Mouse (Mus musculus) kidney, postnatal 4 days (tissue): ENCODE measurements around the gene Vmn1r188.
A peak's percentile ranks its signal among the peaks of the same experiment; 100 is the strongest.
"Not testable (repeated sequence)": the region's sequence is repeated elsewhere in the genome, so short reads cannot be mapped to it uniquely, and the experiment has no call there.

Experiments
- DNase-seq, 2 experiments: peaks; one replicate each; pipeline ENCODE4 v3.0.0; 2021; ENCODE audit warnings: mixed read lengths in 2 of 2

The Vmn1r188 gene

DNA sequence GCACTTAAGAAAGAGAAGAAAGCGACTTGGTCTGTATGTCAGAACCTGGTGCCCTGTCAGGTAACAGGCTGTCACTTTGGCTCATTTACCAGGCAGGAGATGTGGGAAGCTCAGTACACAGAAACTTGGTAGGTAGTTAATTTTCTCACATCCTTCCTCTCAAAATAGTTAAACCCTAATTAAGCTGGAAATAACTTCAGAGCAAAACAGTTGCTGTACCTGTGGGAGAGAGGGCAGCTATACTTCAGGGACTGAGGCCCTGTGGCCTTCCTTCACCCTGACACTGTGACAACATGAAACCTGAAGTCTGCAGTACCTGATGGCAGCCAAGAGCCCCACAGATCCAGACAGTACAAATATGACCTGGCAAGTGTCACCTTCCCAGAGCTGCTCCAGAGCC is at the start of gene Vmn1r188:
Gene Vmn1r188 (plus strand): TSS at position 301 of the 400 bp plus-strand sequence.
- DNase-seq: not testable (repeated sequence)

DNA sequence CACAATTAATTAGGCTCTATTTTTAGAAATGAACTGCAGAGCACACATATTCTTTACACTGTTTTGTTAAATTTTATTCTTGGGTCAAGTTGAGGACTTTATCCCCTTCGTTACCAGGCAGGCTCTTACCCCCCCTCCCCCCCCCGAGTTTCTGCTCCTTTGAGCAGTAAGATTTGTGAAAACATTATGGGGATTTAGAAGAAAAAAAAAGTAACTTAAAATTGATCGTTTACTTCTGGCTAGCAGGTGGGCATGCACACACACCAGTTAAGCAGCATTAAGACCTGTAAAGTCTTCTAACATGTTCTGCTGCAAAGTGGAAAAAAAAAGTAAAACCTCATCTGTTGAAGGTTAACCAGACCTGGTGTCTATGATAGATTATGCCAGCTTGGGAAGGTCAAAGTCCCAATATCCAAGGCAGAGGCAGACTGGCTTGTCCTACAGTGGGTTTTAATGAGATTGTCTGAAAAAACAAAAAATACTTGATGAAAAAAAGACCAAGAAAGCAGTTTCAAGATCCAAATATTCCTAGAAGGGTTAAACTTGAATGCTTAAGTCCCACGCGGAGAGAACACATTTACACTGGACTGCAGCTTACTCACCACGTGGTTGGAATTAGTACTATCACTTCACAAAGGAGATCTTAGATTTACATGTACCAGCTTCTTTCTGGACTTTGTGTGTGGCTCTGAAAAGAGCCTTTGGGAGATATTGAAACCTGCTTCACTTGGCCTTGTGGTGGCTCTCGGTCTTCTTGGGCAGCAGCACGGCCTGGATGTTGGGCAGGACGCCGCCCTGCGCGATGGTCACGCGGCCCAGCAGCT is 49.6 kb upstream of the Vmn1r188 start:
- DNase-seq: peak in 1 of 2 experiments; percentile 43

DNA sequence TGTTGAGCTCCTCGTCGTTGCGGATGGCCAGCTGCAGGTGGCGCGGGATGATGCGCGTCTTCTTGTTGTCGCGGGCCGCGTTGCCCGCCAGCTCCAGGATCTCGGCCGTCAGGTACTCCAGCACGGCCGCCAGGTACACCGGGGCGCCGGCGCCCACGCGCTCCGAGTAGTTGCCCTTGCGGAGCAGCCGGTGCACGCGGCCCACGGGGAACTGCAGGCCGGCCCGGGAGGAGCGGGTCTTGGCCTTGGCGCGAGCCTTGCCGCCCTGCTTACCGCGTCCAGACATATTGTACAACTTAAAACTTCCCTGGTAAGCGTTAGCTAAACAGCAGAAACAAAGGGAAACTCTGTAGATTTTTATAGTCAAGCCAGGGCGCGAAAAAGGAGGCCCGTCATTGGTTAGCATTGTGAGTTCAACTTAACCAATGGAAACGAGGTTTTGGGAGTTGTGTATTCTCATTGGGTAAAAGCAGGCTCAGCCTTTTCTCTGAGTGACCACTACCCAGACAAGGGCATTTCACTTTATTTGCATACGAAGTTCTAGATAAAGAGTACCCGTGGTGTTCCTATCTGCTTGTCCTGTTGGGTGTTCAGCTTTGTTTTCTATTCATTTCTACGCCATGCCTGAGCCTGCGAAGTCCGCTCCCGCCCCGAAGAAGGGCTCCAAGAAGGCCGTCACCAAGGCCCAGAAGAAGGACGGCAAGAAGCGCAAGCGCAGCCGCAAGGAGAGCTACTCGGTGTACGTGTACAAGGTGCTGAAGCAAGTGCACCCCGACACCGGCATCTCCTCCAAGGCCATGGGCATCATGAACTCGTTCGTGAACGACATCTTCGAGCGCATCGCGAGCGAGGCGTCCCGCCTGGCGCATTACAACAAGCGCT is 48.7 kb upstream of the Vmn1r188 start, which contains the start of the genes Hist1h2ah and Hist1h2bk:
Gene Hist1h2ah (minus strand): TSS at position 302 of the 882 bp plus-strand sequence.
Gene Hist1h2bk (plus strand): TSS at position 604 of the 882 bp plus-strand sequence.
- peak; percentile 82 to 88 for DNase-seq

DNA sequence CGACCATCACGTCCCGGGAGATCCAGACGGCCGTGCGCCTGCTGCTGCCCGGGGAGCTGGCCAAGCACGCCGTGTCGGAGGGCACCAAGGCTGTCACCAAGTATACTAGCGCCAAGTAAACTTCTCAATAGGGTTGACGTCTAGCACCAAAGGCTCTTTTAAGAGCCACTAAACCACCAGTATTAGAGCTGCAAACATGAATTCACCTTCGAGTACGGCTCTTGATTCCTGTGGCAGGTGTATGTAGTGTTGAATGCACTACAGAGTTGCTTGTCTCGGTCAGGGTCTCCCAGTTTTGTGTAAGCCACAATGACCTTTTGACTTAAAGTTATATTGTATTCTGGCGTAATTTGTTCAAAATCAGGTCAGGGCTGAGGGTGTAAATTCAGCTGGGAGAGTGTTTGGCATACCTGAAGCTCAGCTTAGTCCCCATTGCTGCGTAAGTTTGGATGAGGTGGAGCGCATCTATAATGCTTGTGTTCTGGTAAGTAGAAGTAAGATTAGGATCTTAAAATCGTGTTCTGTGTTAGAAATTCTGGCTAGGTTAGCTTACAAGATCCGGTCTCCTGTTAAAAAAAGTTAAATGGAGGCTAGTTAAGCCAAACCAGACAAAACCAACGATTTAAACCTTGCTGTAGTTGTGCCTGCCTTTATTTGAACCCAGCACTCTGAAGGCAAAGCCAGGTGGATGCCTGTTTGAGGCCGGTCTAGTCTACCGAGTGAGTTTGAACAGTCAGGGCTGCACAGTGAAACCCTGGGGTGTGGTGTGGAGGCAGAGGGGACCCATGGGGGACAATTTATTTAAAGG is 47.9 kb upstream of the Vmn1r188 start:
- DNase-seq: peak in 1 of 2 experiments; percentile 31

DNA sequence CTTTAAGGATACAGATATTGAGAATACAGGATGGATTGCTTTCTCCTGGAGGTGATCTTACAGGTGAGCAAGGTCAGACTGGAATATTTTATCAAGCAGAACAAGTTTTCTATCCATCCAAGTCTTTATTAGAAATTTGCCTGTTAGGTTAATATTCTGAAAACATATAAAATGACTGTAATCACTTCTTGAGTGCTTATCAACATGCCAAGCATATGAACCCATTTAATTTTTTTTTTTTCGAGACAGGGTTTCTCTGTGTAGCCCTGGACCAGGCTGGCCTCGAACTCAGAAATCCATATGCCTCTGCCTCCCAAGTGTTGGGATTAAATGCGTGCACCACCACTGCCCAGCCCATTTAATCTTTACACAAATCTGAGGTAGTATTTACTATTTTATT is 47.3 kb upstream of the Vmn1r188 start:
- no peak for DNase-seq

DNA sequence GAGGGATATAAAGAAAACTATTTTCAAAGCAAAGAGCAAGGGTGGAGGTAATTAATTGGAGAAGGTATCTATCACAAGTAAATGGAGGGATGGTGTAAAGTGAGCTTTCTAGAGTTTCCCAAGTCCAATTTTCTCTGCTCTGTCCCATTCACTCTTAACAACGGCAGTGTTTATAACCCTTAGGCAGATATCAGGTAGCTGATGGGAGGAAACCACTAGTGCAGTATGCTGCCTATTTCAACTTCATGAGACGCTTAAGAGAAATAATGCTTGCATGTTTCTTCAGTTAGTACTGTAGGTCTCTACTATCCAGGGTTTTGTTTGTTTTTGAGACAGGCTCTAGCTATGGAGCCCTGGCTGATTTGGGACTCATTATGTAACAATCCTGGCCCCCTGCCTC is 46.8 kb upstream of the Vmn1r188 start:
- DNase-seq: no peak

DNA sequence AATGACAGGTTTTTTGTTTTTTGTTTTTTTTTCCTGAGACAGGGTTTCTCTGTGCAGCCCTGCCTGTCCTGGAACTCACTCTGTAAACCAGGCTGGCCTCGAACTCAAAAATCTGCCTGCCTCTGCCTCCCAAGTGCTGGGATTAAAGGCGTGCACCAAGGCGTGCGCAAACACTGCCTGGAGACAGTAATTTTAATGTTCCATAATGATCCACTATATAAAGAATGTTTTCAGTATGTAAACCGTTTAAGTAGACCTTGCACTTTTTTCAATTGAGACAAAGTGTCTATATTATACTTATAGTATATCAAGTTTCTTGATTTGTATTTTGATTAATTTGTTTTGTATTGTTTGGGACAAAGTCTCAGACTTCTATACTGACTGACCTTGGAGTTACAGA is 44.9 kb upstream of the Vmn1r188 start:
- no peak for DNase-seq

DNA sequence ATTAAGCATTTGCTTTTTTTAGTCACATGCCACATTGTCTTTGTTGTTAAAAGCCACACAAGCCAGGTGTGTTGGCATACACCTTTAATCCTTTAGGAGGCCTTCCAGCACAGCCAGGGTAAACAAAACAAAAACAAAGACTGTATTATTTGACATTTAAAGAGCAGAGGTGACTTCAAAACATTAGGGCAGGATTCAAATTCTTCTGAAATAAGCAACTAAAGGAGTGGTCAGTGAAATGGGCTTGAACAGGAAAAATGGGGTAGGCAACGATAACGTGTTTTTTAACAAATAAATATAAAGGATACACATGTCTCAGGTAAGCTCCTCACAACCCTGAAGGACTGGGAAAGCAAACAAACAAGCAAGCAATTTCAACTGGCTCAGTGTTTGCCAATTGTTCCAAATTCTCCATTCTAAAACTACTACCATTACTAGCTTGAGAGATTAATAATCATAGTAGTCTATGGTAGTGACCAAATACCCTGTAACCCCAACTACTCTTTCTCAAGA is 44.2 kb upstream of the Vmn1r188 start:
- no peak for DNase-seq

DNA sequence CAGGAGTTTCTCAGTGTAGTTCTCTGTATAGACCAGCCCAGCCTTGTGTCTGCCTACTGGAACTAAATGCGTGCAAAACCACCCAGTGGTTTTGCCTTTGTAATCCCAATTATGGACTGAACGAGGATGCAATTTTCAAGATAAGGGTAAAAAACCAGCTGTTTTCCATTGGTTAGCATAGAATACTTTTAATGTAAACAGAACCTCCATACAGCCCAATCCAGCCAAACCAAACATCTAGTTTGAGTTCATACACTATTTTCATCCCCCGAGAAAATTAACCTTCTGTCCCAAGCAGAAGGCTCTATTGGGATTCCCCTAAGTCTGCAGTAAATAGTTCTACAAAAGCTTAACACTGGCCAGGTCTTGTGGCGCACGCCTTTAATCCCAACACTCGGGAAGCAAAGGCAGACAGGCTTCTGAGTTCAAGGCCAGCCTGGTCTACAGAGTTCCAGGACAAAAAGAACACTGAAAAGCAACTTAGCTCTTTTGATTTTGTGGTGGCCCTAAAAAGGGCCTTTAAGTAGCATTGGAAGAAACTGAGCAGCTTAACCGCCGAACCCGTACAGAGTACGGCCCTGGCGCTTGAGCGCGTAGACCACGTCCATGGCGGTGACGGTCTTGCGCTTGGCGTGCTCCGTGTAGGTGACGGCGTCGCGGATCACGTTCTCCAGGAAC is 43.6 kb upstream of the Vmn1r188 start:
- no peak for DNase-seq

DNA sequence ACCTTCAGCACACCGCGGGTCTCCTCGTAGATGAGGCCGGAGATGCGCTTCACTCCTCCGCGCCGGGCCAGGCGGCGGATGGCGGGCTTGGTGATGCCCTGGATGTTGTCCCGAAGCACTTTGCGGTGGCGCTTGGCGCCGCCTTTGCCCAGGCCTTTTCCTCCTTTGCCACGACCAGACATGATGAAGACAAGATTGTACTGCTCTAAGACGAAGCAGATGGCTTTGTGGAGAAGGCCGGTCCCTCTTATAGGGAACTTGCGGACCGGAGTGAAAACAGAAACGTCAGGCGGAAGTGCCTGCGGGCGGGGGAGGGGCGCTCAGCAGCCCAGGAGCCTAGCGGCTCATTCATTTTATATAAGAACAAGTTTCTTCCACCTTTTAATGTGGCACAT is 43.1 kb upstream of the Vmn1r188 start, which contains the start of gene Hist1h4i:
Gene Hist1h4i (minus strand): TSS at position 221 of the 395 bp plus-strand sequence.
- DNase-seq: peak; percentile 97 to 98

DNA sequence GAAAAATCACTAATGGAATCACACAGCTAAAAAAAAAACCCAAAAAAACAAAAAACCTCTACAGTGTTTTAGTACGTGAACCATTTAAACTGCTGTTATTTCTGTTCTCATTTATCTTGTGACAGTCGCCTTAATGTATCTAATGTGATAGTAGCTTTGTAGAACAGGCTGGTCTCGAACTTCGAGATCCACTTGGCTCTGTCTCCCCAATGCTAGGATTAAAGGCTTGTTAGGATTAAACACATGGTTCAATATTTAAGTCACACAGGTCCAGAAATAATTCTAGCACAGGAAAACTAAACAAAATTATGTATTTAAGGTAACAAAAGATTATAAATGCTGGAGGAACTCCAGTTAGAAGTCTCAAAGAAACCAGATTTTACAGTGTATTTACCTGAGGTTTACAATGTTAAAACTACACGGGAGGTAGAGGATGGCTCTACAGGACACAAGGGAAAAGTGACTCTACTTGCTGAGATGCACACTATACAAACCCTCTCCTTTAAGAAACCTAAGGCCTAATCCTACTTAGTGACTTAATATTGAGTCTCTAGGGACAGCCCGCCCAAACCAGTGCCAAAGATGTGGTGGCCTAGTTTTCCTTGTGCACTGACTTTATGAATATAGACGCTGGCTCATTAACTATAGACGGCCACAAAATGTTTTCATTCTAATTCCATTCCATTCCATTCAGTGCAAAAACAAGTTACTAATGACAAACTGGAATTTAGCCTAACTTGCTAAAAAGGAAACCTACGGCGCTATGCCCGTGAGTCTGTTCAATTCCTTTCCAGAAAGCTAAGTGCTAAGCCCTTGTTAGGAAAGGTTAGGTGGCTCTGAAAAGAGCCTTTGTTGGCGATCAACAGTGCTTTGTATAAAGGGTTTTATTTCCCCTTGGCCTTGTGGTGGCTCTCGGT is 42.3 kb upstream of the Vmn1r188 start:
- no peak for DNase-seq

DNA sequence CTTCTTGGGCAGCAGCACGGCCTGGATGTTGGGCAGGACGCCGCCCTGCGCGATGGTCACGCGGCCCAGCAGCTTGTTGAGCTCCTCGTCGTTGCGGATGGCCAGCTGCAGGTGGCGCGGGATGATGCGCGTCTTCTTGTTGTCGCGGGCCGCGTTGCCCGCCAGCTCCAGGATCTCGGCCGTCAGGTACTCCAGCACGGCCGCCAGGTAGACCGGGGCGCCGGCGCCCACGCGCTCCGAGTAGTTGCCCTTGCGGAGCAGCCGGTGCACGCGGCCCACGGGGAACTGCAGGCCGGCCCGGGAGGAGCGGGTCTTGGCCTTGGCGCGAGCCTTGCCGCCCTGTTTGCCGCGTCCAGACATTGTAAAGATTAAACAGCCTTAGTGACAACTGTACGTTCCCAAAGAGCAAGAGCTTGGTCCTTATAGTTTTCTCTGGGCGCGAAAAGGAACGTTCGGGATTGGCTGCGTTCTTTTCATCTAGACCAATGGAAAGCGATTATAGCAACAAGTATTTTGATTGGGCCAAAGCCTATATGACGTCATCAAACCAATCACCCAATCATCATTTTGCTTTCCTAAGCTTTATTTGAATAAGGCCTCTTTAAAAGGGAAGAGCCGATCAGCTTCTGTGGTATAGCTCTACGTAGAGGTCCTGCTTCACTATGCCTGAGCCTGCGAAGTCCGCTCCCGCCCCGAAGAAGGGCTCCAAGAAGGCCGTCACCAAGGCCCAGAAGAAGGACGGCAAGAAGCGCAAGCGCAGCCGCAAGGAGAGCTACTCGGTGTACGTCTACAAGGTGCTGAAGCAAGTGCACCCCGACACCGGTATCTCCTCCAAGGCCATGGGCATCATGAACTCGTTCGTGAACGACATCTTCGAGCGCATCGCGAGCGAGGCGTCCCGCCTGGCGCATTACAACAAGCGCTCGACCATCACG is 41.4 kb upstream of the Vmn1r188 start, which contains the start of the genes Hist1h2ag and Hist1h2bj:
Gene Hist1h2ag (minus strand): TSS at position 377 of the 935 bp plus-strand sequence.
Gene Hist1h2bj (plus strand): TSS at position 647 of the 935 bp plus-strand sequence.
- peak; percentile 80 to 88 for DNase-seq

DNA sequence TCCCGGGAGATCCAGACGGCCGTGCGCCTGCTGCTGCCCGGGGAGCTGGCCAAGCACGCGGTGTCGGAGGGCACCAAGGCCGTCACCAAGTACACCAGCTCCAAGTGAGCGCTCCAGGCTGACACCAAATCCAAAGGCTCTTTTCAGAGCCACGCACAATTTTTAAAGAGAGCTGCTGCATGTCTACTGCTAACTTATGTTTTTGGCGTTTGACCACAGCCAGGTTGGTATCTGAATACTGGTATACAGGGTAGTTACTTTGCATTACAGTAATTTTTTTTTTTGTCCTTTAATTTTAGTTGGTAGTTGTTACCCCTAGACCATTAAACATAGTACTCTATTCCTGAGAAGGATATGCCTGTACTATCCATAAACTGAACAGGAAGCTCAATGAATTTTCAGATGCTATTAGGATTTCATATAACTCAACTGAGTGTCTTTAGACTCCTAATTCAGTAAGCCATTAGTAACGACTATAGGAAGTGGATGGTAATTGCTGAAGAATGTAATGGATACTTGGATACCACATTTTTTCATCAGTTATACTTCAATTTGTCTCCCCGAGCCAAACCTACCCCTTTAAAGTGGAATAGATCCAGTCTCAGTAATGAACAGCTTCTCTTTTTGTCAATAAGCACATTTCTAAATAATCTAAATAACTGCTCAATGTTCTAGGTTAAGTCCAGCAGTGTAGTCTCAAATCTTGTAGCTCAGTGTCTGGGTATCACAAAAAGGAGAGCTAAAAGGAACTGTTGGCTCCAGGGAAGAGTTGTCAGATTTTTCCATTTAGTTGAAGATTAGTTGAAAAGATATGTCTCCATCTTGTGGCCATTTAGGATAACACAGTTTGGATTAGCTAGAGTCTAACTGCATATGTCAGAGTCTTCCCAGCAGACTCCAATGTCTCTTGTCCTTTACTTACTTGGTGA is 40.5 kb upstream of the Vmn1r188 start:
- peak in 1 of 2 experiments; percentile 36 for DNase-seq

DNA sequence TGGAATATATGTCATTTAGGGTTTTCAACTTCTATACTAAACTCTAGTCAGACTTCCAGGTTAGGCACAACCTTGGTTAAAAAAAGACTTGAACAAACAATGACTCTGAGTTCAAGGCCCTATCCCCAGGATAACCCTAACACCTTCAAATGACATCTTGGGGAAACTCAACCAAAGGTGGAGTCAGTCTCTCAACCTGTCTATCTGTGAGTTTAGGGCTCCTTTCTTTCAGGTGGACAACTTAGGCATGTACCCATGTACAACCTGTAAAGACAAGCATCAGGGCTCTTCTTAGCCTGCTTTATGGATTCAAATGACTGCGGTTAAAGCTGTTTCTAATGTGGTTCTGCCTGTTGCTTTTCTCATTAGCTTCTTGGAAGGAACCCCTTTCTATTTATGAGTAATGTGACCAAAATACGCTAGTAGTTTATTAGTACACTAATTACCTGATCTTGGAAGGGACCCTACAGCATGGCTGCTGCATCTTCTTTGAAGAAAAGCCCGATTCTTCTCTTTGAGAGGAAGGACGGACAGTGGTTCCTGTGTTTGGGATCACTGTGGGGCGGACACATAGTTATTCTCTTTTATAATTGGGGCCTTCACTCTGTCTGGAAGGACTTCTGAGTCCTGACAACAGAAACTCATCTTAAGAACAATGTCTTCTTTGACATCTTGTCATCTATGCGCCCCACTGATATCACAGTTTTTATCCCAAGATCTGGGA is 39.6 kb upstream of the Vmn1r188 start:
- no peak for DNase-seq

DNA sequence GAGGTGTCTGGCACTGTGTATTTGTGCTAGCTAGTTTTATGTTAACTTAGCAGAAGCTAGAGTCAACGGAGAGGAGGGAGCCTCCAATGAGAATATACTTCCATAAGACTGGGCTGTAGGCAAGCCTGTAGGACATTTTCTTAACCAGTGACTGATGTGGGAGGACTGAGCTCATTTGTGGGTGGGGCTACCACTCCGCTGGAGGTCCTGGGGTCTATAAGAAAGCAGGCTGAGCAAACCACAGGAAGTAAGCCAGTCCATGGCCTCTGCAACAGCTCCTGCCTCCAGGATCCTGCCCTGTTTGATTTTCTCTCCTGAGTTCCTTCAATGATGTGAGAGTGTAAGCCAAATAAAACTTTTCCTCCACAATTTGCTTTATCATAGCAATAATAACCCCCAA is 38.9 kb upstream of the Vmn1r188 start:
- DNase-seq: no peak

DNA sequence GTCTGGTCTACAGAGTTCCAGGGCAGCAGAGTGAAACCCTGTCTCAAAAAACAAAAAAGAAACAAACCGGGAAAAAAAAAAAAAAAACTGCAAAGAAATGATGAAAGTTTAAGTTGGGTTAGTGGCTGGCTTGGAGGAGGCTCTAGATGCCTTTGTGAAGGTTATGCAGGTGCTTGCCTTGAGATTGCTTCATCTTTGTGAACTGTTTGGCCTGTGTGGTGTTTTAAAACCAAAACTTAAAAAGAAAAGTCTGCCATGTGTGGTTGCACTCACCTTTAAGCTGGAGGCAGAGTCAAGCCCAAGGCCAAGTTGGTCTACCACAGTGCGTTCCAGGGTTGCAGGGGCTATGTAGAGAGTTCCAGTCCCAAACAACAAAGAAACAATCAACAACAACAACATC is 35.2 kb upstream of the Vmn1r188 start:
- DNase-seq: no peak

DNA sequence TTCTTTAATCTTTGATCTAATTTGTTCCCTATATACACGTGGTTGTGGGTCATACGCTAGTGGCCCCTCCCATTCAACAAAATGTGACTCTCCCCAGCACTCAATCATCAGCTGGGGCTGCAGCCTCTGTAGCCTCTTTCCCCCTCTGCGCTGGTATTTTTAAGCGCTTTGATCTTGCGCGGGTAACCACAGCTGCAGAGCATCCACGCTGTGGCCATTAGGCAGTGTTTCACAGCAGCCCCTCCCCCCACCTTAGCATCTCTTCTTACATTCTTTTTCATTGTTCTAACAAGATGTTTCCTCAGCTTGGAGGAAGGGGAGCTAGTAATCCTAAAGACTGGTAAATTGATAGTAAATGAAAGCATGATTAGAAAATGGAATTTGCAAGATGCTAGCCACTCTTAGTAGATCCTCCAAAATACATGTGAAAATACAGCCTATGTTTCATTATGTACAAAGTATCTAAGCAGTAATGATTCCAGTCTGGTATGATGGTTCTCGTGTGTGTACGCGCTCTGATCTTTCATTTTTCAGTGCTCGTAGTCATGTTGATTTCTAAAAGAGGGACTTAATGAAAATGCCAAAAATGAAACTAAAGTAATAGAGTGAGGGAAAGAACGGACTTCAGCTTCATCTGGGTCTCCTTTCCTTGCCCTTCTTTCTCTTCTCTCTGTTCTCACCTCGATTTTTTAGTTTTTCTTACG is 34.4 kb upstream of the Vmn1r188 start:
- peak; percentile 64 to 78 for DNase-seq
